Mouse (Mus musculus): ENCODE results near the gene Mllt10.

The Mllt10 gene

DNA sequence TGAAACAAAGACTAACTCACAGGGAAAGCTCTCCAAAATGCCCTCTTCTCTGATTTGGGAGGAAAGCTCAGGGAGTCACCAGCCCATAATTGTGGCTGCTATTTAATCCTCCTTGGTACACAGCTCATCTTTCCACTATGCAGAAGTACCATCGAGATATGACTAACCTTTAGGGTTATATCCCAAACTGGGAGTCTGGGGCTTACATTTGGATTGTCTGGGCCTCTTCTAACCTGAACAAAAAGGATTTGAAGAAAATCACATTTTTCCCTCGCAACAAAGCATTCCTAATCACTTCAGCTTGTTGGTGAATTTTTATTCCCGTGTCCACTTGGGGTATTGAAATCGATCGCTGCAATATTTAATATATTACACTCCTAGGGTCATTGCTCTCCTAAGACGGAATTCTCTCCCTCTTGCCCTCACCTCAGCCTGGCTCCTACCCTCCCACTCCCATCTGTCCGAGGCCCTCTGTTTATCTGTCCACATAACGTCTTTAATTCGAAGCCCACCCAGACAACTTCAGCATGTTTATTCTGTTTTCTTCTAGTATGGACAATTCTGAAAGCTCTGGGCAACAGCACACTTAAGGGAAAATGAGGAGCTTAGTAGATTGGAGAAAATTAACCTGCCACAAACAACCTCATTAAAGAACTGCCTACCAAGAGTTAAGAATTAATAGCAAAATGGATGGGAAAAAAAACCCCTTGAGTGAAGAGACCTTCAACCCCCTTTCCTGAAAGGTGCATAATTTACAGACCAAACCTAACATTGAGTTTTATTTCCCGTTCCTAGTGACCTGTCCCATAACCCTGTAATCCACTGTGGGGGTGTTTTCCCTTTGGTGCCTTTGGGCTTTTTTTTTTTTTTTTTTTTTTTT lies 20.4 kb upstream of the Mllt10 start:
- DNase-seq (ENCODE audit: low spot score) = no peak

DNA sequence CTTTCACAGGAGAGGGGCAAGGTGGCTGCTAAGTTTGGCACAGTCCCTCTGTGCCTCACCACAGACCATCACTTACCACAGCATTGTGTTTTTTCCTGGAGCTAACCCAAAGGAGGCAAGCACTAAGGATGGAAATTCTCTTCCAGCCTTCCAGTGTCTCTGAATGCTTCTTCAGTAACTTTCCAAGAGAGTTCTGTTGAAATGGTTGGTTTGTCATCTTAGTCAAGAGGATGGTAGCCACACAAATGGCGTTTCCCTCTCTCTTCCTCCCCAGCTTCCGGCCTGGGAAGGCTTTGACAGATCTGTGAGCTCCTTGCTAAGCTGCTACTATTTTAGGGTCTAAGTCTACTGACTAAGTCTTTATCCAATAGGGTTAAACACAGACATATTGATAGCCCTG lies 17.5 kb upstream of the Mllt10 start, which contains the start of gene A930004D18Rik:
Gene A930004D18Rik, minus strand, starts transcription at position 247 of the 400 bp plus-strand sequence.
- no peak for DNase-seq (ENCODE audit: low spot score)

- DNase-seq (ENCODE audit: low spot score) = no peak
These were observed 16.8 kb upstream of the Mllt10 start for GRCm38 (mm10) chr2:18038141-18038752.

DNA sequence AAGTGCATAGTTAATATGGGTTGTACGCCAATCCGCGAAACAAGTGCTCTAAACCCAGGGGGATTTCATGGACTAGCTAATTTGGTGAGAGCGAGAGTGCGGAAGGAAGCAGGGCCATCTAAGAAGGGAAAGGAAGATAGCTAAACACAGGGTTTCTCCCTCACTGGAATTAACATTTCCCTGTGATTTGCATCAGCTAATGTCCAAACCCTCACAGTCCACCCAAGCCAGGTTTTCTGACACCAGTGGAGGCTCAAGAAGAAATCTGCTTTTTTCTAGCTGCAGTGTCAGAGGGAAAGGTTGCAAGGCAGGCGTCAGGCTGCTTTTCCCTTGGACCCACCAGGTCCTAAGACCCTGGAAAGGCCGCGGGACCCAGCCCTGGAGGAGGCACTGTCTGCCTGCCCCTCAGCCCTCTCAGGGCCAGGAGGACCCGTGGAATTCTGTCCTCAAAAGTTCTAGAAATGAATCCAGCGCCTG lies 16.1 kb upstream of the Mllt10 start:
- no peak for DNase-seq (ENCODE audit: low spot score)

DNA sequence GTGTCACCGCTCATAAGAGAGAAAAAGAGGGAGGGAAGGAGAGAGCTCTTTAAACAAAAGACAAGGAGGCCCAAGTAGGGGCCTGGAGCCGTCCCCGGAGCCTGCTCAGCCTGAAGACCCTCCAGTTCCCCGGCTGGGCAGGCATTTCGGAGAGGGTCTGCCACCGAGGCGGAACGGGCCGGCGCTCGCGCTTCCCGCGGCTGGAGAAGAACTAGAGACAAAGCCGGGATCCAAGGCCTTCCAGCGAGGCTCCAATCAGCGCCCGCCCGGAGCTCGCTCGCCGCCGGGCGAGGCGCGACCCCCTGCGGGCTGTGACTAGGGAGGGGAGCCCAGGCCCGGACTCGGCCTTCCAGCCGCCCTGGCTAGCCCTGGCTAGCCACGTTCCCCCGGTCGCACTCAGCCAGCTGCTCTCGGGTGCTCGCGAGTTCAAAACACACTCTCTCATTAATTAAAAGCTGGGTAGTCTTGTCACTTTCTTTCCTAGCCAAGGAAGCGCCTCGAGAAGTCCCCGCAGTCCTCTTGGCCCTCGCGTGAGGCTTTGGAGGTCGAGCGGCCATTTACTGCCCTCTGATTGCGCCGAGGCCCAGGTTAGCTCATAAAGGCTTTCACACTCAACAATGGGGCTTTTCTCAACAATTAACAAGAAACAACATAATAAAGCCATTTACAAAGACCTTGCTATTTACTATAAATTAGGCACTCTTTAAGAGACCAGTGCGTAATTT lies 15.3 kb upstream of the Mllt10 start:
- DNase-seq (ENCODE audit: low spot score) = no peak

GRCm38 (mm10) chr2:18040347-18041160 lies 14.5 kb upstream of the Mllt10 start:
- DNase-seq (ENCODE audit: low spot score) = no peak

DNA sequence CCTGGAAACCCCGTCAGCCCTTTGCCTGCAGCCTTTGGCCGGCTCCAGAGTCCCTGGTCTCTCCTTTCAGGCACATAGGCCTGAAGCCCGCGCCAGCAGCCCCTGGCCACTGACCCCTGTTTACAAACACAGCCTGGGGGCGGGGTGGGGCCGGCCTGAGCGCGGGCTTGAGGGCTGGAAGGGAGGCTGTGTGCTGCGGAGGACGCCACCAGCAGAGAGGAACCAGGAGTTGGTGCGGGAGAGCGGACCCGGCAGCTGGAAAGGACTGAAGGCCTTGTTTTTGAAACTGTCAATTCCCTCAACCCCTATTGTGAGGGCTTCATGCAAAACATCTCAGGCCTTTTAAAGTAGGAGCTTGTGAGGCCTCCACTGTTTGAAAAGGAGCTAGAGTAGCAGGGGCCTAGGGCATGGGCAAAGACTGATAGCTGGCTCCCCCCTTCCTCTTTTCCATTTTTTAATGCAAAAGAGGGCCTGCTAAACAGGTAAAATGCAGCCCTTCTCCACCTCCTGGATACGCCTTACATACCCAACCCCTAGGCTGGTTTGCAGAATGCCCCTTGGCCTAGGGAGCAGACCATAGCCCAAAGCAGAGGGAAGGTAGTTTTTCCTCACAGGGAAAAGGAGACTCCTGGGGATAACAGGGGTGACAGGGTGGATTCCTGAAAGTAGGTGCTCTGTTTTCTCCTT lies 13.7 kb upstream of the Mllt10 start:
- no peak for DNase-seq (ENCODE audit: low spot score)

DNA sequence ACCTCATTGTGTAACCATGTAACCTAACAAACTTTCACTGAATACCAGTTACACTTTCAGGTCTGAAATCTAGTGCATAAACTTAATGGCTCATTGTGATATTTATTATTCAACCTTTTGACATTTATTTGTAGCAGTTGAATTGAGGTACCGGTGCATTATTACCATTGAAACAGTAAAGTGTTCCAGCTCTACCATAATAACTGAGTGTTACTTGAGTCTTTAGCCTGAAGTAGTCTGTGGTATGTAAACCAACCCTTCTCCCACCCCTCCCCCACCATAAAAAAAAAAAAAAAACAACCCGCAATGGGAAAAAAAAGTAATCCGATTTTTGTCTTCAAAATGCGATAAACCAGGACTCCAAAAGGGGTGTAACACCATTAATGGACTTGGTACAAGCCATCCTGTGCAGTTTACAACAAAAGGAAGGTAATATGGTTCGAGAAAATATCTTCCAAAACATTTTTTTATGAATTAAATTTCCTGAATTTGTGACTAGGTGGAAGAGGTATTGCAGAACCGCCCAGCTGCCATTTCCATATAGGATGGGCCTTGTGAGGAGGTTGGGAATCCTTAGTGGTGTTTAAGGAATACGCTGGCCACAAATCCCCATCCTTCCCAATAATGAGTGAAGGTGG lies 9.8 kb upstream of the Mllt10 start:
- no peak for DNase-seq (ENCODE audit: low spot score)

GRCm38 (mm10) chr2:18045781-18046181 lies 9.3 kb upstream of the Mllt10 start:
- no peak for DNase-seq (ENCODE audit: low spot score)

DNA sequence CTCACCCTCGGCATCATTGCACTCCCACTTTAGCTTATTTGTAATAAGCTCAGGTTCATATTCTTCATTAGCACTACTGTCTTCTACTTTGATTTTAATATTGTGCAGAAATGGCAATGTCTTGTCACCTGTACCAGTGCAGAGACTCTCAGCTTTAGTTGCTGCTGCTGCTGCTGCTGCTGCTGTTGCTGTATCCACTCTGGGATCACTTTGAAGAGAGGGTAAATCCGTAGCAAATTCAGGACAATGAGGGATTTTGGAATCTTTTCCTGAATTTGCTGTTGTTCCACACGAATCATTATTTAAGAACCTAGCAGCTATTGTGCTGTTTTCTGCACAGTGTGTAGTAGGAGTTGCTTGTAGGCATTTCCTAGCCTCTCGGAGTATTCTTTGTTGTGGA lies 8.9 kb upstream of the Mllt10 start:
- DNase-seq (ENCODE audit: low spot score) = no peak

- no peak for DNase-seq (ENCODE audit: low spot score)
These were observed 8.0 kb upstream of the Mllt10 start for GRCm38 (mm10) chr2:18046758-18047645.

GRCm38 (mm10) chr2:18047646-18048452 lies 7.2 kb upstream of the Mllt10 start:
- DNase-seq (ENCODE audit: low spot score) = no peak

DNA sequence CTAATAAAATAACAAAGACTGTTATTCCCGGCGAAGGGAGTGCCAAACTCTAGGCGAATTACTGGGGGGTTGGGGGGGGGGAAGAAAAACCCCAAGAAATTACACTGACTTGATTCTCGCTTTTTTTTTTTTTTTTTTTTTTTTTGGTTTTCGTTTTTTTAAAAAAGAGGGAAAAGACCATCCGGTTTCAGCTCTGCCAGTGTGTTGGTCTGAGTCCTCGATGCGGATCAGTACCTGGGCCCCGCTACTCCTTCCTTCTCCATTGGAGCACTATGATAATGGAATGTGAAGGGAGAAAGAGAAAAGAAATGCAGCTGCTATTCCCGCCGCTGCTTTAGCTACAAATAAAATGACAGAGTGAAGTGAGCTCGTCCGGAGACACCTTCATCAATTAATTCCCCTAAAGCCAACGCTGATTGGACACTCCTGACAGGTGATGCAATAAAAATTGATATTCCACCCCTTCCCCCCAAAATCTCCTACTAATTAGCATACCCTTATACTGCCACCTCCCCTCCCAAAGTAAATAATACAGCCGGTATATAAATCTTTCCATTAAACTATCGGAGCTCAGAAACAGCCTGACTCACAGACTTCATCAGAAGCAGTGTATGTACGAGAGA lies 6.5 kb upstream of the Mllt10 start, which contains the start of gene Skida1:
Gene Skida1, minus strand, starts transcription at position 599 of the 623 bp plus-strand sequence.
- DNase-seq (ENCODE audit: low spot score) = no peak

GRCm38 (mm10) chr2:18049279-18049821 lies 5.7 kb upstream of the Mllt10 start:
- no peak for DNase-seq (ENCODE audit: low spot score)

DNA sequence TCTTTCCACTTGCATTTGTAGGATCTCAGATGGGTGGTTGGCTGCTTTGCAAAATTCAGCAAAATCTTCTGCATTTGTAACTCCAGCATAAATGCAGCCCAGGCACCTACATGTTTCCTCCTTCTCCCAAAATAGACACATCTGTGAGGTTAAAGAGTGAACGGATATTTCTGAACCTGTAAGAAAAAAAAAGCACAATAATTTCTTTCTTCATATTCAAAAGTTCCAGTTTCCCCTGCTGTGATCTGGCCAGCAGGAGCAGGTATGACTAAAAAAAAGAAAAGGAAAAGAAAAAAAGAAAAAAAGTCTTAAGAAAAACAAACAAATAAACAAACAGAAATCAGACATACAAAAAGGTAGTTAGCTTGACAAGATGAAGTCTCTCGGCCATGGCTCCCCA lies 5.0 kb upstream of the Mllt10 start:
- DNase-seq (ENCODE audit: low spot score) = no peak

- DNase-seq (ENCODE audit: low spot score) = no peak
These were observed 4.5 kb upstream of the Mllt10 start for GRCm38 (mm10) chr2:18050541-18050985.

GRCm38 (mm10) chr2:18051026-18051830 lies 3.8 kb upstream of the Mllt10 start:
- no peak for DNase-seq (ENCODE audit: low spot score)
